Mouse (Mus musculus) left cerebral cortex, postnatal 14 days (tissue): Measurements from ENCODE around the gene Car4. TPM values are rescaled to one million over a fixed set of nuclear protein-coding genes. Genes with fewer than 3 reads are reported as not detected.
A peak's percentile ranks its signal among the peaks of the same experiment; 100 is the strongest.

Experiments
- DNase-seq, 2 experiments: peaks; one replicate each; pipeline ENCODE4 v3.0.0; 2021 to 2022; ENCODE audit warnings: low spot score in 2 of 2, mixed read lengths in 1 of 2
- intact Hi-C: fragments of 180-260 bp; cut with DNase I; formaldehyde crosslinking; loops from one replicate; pipeline ENCODE4 v1.15.1; 2025
- total RNA-seq, 2 experiments: library from RNA; stranded (reverse); gene quantifications; 2 replicates each; pipeline ENCODE4 v1.2.3; 2021

The Car4 gene
- total RNA-seq, 2 experiments from 2014 or later = 75.6 to 99.5 TPM

- intact Hi-C loops = no loop called here
Observed at GRCm38 (mm10) chr11:84952611-84953010, 5.0 kb upstream of the Car4 start.

GRCm38 (mm10) chr11:84956400-84956799 lies 1.2 kb upstream of the Car4 start:
- no peak for DNase-seq
- intact Hi-C loops = no loop called here

More at GRCm38 (mm10) chr11:84952611-84953010, 5.0 kb upstream of the Car4 start:
- DNase-seq = no peak

GRCm38 (mm10) chr11:84957171-84957570 lies 415 bp upstream of the Car4 start:
- no peak for DNase-seq
- intact Hi-C loops = no loop called here

GRCm38 (mm10) chr11:84958271-84958630 lies 665 bp downstream of the Car4 start:
- no peak for DNase-seq
- intact Hi-C loops = no loop called here

DNA sequence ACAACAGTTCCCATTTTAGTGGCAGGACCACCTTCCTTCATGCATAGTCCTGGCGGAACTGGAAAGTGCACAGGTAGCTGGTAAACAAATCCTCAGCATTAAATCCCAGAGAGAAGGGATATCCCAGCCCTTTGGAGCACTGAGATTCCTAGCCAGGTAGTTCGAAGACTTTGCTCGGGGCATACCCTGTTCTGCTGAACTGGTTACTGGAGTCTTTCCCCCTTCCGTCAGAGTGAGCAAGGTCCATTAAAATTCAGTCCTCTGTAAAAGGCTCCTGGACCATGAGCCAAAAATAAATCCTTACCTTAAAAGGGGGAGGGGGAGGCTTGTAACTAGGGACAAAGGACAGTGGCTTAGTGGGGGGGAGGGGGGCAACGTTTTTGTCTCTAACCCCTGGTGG lies 1.6 kb downstream of the Car4 start:
- intact Hi-C loops = no loop called here
- no peak for DNase-seq

DNA sequence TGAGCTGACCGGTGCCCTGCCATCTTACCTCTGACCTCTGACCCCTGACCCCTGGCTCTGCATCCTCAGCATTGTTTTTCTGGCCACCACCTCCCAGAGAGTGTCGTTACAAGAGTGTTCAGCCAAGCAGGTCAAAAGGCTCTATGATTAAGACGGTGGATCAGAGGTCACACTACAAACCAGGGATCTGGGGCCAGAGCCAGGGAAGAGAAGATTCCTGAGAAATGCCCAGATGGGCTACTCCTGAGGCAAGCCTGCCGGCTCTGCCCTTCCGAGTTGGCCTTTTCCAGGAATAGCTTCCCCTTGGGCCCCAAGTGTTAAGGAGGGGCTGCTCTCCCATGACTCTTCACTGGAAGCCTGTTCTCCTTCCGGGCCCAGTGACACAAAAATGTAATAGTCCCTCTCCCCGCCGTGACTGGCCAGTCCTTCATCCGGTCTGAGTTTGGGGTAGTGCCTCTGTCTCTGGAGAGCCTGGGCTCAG lies 2.2 kb downstream of the Car4 start:
- intact Hi-C loops = no loop called here

DNA sequence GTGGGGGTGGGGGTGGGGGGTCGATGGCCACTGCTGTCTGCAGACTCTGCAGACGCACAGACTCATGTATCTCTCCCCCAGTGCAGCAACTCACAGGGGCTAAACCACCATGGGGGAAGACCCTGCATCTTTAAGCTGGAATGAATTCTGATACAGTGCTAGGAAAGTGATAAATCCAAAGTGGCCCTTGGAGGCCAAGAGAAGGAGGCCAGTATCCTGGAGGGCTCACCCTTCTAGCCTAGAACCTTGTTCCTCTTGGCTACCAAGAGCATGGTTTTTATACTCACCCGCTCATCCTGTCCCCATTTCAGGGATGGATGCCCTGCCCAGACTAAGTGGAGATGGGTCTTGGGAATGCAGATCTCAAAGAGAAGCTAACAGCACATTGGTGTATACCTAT lies 2.7 kb downstream of the Car4 start:
- no peak for DNase-seq
- intact Hi-C loops = no loop called here

More for the DNA sequence above, 2.2 kb downstream of the Car4 start:
- no peak for DNase-seq

GRCm38 (mm10) chr11:84960780-84961179 lies 3.2 kb downstream of the Car4 start:
- no peak for DNase-seq
- intact Hi-C loops = no loop called here

DNA sequence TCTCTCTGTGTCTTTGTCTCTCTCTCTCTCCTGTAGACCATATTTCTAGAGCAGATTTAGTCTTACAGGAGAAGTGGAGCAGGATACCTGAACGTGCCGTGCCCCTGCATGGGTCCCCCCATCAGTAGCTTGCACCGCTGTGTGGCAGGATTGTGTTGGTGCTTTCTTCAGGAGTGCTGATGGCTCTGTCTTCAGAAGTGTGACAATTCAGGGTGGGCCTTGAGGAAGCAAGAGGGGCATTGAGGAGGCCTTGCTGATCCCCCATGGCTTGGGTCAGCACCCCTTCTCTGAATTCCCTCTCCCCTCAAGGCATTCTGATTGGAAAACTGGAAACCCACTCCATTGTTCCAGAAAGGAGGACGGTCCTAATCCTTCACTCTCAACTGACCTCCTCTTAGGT lies 4.0 kb downstream of the Car4 start:
- intact Hi-C loops = no loop called here
- DNase-seq = no peak

- intact Hi-C loops = no loop called here
- no peak for DNase-seq
Observed at GRCm38 (mm10) chr11:84962536-84962935, 5.0 kb downstream of the Car4 start.

GRCm38 (mm10) chr11:84963556-84963955 lies 6.0 kb downstream of the Car4 start:
- intact Hi-C loops = no loop called here
- DNase-seq = no peak

DNA sequence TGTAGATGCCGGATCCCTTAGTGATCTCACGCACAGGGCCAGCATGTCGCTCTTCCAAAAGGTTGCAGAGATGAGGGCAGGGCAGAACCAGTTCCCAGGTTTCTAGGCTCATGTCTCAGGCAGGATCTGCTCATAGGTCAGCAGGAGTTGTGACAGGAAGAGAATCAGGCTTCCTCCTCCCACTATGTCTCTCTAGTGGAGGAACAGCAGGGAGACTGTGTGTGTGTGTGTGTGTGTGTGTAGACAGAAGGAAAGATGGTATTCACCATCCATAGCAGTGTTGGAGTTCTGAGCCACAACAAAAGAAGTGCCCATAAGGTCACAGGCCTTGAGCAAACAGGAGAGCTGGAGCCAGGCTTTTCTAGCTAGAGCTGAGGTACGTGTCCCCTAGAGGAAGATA lies 9.1 kb downstream of the Car4 start:
- peak in 1 of 2 experiments; percentile 60 for DNase-seq
- intact Hi-C loops = no loop called here

GRCm38 (mm10) chr11:84967113-84967512 lies 9.5 kb downstream of the Car4 start:
- intact Hi-C loops = no loop called here
- DNase-seq = no peak

GRCm38 (mm10) chr11:84968309-84968708 lies 10.7 kb downstream of the Car4 start:
- intact Hi-C loops = no loop called here
- DNase-seq = no peak

DNA sequence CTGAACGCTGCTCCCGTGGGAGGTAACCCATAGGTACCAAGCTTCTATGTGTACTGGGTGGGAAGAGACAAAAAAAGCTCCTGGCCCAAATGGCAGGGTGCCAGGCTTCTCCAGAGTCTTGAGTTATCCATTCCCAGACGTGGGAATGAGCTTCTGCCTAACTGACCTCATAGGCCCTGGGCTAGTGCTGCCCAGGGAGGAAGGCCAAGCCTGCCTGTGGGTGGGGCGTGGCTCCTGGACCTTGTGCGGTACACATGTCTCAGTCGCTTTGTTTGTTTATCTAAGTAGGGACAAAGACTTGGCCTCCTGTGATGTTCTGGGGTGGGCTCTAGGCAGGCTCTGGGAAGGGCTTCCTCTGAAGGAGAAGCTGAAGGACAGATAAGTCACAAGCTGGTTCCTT lies 11.2 kb downstream of the Car4 start:
- DNase-seq = peak; percentile 52 to 68
- intact Hi-C loops = no loop called here

DNA sequence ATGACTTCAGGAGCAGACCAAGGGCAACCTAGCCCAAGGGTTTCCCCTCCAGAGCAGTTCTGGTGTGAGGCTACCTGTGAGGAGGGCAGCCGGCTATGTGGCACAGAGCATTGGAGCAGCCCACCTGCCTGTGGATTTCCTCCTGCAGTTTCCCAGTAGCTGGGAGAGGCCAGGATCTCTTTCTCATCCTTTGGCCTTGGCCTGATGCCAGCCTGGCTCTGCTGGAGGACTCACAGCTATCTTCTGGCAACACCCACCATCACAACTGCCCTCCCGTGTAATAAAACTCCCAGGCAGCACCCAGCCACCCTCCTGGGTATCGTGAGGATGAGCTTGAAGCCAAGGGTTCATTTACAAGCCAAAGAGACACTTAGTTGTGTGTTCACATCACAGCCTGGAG lies 14.5 kb downstream of the Car4 start:
- intact Hi-C loops = no loop called here
- no peak for DNase-seq

GRCm38 (mm10) chr11:84973661-84974060 lies 16.1 kb downstream of the Car4 start:
- no peak for DNase-seq
- intact Hi-C loops = no loop called here

DNA sequence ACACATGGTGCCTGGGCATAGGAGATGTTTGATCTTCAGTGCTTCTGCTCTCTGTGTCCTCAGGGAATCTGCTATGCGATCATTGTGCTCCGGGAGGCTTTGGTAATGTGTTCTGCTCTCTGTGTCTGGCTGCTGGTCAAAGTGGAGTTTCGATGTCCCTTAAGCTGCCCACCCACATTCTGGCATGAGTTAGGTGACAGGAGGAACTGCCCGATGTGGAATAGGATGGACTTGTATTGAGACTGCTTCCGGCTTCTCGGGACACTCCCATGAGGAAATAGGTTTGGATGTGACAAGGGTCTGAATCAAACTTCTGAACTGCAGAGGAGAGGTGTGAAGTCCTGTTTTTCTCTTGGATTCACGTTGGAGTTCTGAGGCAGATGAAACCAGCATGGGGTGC lies 17.0 kb downstream of the Car4 start:
- intact Hi-C loops = no loop called here
- no peak for DNase-seq

GRCm38 (mm10) chr11:84976706-84977105 lies 19.1 kb downstream of the Car4 start:
- intact Hi-C loops = no loop called here
- no peak for DNase-seq

- intact Hi-C loops = no loop called here
- DNase-seq = no peak
Observed at GRCm38 (mm10) chr11:84977385-84977952, 19.9 kb downstream of the Car4 start.

GRCm38 (mm10) chr11:84978113-84978512 lies 20.5 kb downstream of the Car4 start:
- DNase-seq = peak; percentile 68
- intact Hi-C loops = loop anchor here (2.0 kb wide), 1 partner anchor 59 kb away; no protein-coding TSS in a partner anchor

DNA sequence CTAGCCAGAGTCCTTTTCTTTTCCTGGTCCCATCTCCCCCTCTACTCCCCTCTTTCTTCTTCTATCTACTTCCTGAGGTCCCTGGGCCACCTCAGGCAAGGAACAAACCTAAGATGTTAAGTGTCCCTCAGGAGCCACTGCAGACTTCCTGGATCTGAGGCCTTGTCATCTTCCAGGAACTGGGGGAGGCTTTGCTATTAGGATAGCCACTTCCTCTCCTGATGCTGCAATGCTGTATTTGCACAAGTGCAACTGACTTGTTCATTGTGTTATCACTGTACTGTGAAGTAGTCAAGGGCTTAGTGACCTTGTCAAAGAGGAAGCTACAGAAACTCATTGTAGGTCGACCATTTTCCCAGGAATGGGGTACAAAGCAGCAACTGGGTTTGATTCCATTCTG lies 21.8 kb downstream of the Car4 start:
- intact Hi-C loops = loop anchor here (2.0 kb wide), 1 partner anchor 61 kb away; no protein-coding TSS in a partner anchor
- no peak for DNase-seq
